Mouse (Mus musculus) fibroblast of lung, adult 2 months (primary cell): Measurements from ENCODE around the gene Hypk.
A peak's percentile ranks its signal among the peaks of the same experiment; 100 is the strongest.

Experiments used
- DNase-seq: peaks from one replicate; pipeline ENCODE4 v3.0.0-alpha.2; 2011; ENCODE audit warnings: low read depth

Gene Hypk

DNA sequence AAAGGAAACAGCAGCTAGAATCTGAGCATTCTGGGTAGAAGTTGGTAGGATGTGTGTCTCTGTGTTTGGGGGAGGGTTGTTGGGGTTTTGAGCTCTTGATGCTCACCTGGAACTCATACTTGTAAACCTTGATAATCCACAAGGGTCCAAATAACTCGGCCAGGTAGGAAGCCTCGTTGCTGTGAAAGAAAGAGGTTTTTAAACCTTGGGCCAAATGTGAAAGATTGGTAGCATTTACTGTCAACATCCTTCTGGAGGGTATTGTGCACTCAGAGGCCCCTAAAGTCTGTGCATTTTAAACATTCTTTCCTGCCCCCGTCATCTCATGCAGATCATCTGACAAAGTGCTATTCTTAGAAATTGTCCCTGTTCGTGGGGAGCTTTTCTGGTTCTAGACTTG is at the start of gene Hypk:
Gene Hypk, plus strand, starts transcription at position 301 of the 400 bp plus-strand sequence.
- no peak for DNase-seq

DNA sequence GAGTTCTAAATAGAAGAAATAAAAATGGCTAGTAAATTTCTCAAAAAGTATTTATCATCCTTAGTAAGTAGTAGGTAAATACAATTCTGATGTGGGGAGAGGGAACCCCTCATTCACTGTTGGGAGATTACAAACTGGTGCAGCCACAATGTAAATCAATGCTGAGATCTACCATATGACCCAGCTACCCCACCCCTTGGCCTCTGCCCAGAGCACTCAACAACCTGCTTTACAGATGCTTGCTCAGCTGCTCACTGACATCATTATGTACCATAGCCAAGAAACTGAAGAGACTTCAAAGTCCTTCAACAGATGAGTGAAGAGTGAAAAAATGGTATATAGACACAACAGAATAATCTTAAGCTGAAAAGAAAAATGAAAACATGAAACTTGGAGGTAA is 49.8 kb upstream of the Hypk start:
- DNase-seq: no peak

DNA sequence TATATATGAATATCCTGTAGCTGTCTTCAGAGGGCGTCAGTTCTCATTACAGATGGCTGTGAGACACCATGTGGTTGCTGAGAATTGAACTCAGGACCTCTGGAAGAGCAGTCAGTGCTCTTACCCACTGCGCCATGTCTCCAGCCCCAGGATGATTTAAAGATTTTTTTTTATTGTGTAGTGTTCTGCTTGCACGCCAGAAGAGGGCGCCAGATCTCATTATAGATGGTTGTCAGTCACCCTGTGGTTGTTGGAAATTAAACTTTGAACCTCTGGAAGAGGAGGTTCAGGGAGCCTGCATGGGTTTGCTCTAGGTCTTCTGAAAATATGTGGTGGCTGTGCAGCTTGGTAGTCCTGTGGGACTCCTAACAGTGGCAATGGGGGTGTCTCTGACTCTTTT is 44.9 kb upstream of the Hypk start:
- DNase-seq: no peak

DNA sequence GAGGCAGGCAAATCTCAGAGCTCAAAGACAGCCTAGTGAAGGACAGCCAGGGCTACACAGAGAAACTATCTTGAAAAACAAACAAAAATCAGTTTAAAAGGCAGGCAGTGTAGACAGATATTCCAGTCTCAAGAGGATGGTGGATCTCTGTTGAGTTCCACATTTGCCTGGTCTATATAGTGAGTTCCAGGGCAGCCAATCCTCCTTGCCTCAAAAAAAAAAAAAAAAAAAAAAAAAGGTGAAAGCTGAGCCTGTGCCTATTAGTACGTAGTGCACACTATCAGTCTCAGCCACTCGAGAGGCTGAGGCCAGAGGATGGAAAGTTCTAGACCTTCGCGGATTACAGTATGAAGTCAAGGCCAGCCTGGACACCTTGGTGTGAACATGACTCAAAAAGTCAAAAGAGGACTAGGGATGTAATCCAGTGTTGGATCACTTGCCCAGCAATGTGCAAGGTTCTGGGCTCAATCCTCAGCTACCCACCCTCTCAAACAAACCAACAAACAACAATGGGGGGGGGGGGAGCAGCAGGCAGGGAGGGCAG is 40.2 kb upstream of the Hypk start:
- DNase-seq: no peak

DNA sequence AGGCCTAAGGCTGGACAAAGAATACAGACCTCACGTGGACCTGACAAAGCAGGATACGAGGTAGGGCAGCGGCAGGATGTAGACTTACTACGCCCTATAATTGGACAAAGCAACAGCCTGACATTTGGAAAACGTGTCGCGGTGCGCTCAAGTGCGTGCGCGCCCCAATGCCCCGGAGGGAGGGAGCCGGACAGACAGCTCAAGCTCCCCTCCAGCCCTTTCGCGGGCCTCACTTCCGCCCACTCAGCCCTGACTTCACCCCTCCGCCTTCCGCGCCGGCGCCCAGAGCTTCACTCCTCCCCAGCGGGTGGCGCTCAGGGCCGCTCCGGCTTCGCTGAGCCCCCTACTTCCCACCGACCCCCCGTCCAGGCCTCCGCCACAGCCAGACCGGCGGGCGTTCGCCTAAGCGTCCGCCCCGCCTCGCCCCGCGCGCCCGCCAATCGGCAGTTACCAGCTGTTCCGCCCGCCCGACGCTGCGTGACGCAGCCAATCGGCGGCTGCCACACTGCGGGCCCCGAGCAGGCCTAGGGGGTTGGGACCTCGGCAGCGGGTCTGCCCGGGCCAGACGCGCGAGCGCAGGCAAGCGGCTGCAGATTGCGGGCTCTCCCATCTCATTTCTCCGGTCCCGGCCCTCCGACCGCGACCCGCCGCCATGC is 39.6 kb upstream of the Hypk start, which contains the start of the genes Pdia3 and Catsper2:
Gene Pdia3, plus strand, starts transcription at position 389 of the 656 bp plus-strand sequence.
Gene Catsper2, minus strand, starts transcription at position 406 of the 656 bp plus-strand sequence.
- DNase-seq: peak; percentile 84

DNA sequence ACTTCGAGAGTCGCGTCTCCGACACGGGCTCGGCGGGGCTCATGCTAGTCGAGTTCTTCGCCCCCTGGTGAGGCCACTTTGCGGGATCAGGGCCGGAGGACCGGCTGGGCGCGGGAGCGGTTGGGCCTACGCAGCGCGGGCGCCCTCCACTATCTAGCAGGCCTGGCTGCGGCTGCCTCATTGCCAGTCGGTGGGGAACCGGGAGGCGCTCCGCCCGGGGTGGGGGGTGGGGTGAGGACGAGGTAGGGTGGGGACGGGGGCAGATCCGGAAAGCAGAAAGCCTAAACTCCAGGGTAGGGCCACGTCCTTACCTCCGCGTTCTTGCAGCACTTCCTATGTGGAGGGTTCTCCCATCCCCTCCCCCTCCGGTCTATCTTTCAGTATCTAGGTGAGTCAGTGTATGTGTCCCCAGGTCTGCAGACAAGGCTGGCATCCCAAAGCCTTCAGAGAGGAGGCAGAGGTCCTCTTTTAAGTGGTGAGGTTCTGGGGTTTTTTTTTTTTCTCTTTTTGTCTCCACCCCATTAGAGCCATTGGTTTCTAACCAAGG is 38.9 kb upstream of the Hypk start:
- no peak for DNase-seq

DNA sequence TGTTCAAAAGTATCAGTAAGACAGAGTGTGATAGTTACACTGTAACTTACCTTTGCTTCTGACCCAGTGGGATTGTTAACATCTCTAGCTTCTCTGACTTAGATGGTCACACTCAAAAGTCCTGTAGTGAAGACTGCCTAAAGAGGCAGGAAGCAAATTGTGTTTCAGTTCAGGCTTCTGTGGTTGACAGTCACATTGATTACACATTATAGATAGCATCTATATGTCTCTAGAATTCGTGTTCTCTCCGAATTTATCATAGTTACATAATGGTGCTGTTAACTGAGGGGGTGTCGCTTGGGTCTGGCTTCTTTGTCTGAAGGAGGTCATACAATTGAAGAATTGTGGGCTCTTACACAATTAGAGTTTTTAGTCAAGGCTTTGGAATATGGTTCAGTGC is 38.0 kb upstream of the Hypk start:
- no peak for DNase-seq

DNA sequence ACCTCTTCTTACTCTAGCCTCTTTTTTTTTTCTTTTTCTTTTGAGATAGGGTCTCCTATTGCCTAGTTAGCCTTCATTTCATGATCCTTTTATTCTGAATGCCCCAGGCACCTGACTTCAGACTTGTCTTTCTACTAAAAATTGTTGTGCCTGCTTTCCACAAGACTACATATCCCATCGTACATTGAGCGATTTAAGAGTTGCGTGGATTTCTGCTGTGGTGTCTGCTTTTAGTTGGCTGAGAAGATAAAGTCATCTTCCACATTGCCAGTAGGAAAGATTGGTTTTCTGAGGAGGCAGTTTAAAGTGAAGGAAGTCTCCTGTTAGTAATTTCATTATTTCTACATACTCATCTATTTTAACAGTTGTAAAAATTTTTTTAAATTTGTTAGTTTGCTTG is 37.5 kb upstream of the Hypk start:
- no peak for DNase-seq

DNA sequence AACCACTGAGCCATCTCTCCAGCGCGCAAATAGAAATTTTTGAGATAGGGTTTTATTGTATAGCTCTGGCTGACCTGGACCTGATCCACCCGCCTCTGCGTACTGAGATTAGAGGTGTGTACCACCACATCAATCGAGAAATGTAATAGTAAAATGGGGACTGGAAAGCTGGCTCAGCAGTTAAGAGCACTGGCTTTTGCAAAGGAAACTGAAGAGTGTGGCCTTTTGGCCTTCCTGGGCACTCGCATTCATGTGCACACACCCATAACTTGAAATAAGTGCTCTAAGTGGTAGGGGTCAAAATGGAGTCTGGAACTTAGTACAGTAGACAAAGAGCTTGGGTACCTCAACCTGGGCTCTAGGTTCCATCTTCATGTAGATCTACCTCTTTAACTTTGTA is 36.7 kb upstream of the Hypk start:
- DNase-seq: no peak

DNA sequence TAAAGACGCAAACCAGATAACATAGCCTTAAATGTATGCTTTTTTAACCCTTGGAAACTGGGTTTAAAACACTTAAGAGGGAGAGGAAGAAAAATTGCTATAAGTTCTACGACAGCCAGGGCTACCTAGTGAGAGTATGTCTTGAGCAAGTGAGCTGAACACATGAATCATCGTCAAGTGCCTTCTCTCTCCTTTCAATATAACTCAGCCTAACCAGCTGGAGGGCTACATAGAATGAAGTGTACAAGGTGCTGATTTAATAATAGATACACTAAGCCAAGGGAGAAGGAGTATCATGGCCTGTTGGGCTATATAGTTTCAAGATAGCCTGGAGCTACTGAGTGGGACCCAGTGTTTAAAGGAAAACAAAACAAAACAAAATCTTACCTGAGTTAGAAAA is 34.6 kb upstream of the Hypk start:
- no peak for DNase-seq

DNA sequence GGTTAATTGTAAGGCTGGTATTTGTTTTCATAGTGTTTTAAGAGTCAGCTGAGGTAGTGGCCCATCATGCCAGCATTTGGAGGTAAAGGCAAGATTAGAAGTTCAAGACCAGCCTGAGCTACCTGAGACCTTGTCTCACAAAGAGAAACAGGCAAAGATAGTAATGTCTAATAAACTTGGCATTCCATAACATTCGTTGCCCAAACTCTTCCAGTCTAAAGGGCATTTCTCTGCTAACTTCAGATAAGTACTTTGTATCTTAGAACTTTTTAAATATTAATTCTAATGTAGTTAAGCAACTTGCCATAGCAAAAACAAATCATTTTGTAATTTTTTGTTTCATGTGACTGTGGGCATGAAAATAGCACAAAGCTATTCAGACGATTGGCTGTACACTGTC is 29.9 kb upstream of the Hypk start:
- no peak for DNase-seq

DNA sequence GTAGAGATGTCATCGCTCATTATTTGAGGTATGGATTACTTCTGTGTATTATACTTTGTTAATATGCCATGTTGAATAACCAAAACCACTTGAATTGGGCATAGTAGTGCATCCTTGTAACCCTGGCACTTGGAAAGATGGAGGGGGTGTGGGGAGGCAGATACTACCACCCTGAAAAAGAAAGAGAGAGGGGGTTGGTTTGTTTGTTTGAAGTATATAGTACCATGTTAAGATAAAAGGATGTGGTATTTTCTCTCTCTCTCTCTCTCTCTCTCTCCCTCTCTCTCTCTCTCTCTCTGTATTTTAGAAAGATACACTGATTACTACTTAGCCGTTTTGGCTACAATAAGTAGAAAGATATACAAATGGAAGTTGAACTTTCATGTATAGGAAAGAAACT is 27.2 kb upstream of the Hypk start:
- DNase-seq: no peak

DNA sequence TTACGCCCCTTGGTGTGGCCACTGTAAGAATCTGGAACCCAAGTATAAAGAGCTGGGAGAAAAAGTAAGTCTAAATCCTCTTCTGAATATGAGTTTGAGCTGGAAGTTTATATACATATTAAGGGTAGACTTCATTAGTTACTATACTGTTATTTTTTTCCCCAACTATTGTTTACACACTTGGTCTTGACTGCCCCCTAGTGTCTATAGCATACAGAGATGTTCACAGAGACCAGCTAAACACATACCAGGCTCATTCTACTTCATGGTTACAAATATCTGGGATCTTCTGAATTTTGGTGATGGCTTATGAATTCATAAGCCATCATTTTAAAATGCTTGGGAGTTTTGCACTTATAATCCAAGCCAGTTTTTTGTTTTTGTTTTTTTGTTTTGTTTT is 18.2 kb upstream of the Hypk start:
- DNase-seq: no peak

DNA sequence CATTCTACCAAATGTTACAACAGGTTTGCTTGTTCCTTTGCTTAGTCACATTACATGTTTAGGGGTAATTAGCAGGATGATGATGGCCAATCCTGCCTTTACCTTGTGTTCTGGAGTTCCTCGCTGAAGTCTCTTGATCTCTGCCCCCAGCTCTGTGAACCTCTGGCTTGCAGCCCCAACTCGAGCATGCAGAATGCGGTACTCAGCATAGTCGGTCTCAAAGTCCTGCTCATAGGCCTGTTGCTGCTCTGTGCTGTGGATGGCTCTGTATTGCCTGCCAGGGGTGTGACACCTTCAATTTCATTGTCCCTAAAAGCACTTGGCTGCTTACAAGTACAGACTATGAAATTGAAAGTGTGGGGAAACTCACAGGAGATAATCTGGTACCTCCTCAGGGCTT is 13.3 kb upstream of the Hypk start:
- DNase-seq: no peak

DNA sequence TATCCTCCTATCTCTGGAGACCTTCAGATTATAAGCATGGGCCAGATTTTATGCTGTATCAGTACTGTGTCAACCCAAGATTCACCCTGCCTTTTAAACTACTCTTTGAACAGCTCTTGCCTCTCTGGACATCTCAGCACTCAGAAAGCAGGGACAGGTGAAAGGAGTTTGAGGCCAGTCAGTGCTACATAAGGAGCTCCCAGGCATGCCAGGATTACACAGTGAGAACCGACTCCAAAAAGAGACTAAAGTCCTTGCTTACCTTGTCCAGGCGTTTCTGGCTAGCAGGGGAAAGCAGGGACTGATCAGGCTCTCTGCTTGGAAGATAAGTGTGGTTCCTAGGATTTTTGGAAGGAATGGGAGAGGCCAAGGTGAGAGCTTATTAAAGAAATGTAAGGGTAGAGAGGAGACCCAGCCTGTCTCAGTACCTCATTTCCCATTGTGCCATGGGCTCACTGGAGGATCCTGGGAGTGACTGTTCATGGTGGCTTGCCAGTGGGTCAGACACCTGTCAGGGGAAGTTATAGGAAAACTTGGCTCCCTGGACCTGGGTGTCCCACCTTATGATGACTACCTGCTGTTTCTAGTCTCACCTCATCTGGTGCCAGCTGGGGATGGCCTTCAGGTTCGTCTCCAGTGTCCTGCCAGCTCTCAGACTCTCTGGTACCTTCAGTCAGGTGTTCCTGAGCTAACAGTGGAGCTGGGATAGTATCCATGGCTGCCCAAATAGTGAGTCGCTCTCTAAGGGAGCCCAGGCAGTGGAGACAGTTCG is 12.1 kb upstream of the Hypk start:
- no peak for DNase-seq

DNA sequence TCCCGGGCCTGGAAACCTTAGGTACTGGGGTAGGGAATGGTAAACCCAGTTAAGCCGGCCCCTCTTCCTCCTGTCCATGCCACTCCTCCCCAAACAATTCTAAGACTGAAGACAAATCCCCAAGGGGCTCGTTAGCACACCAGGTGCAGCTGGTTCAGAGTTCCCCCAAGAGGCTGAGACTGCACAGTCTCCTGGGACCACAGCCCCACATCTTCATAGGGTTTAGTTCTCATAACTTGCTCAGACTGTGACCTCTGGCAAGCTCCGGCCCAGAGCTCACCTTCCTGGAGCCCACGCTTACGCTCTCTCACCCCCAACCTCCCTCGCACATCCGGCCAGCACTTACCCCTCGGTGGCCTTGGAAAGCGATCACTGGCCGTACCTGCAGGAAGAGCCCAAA is 11.3 kb upstream of the Hypk start:
- no peak for DNase-seq

DNA sequence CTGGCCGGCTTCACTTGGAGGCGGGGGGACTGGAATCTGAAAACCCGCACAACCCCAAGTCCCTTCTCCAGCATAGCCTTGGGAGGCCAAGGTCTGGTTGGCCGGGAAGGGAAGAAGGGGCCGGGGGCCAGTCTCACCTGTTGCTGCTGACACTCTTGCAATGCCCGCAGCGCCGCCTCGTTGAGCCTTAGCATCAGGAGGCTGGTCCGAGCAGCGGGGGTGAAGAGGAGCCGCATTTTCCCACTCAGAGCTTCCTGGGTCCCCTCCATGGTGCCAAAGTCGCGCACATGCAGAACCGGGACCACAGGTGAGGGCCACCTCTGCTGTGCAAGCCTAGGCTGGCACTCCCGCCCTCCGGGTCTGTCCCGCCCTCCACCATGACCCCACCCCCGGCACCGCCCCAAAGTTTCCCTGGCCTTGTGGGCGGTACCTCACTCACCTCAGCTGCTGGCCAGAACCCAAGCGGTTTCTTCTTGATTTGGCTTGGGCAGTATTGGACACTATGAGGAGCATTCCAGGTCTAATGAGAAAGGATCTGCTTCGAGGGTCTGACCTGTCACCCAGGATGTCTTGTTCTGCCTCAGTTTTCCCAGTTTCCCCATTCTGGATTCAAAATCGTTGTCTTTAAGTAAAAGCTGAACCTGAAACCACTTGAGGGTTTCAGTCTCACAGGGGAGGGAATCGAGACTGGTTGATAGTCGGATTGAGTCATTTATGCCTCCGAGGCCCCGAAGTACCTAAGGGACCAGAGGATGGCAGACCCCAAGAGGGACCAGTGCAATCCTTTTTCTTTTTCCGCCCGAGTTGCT is 10.6 kb upstream of the Hypk start:
- DNase-seq: no peak

DNA sequence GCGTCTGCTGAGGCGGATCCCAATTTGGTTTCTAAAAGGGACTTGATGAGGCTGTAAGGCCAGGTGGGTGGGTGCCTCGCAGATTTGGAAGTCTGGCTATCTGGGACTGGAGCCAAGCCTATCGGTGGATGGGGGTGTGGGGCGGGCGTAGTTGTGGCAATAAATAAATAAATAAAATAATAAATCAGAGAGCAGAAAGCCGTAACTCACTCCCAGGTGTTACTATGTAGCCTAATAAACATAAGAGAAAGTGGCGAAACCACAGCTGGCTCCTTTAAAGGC is 10.1 kb upstream of the Hypk start:
- DNase-seq: no peak

DNA sequence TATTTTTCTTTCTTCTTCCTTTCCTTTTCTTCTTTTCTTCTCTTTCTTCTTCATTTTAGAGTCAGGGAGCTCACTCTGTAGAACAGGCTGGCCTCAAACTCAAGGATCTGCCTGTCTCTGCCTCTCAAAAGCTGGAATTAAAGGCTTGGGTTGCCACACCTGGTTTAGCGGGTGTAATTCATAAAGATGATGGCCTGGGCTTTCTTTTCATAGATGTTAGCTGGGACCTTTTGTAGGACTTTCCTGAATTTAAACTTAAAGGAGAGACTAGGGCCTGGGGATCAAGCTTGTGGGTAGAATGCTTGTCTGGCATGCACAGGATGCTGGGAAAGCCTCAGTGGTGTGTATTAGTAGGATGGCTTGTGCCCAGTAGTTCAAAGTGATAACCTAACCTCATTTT is 8.9 kb upstream of the Hypk start, which contains the start of gene Ell3:
Gene Ell3, minus strand, starts transcription at position 101 of the 400 bp plus-strand sequence.
- no peak for DNase-seq

DNA sequence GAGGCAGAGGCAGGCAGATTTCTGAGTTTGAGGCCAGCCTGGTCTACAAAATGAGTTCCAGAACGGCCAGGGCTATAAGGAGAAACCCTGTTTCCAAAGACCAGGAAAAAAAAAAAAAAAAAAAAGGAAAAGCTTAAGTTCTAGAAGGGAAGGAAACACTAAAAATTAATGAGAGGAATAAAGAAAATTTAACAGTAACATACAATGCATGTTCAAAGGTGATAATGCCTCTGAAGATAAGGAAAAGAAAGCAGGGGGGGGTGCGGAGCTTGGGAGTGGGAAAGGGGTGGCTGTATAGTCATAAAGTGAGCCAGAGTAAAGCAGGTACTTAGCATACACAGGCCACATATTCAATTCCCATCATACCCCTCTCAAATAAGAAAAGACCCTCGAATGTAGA is 8.0 kb upstream of the Hypk start:
- no peak for DNase-seq

DNA sequence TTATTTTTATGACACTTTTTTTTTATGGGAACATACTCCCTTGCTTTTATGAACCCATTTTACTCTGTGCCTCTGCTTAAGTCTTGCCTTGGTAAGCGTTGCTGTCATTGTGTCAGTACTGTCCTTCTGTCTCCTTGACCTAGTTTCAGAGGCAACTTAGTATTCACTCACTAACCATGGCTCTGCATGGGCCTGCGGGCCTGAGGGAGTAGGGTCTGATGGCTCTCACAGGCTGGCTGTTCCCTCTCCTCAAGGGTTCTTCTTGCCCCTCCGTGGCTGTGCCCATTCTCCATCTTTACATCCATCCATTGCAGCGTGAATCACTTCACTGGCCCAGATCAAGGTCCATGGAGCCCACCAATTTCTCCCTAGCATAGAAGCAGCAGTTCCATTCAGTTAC is 6.6 kb upstream of the Hypk start:
- DNase-seq: no peak

DNA sequence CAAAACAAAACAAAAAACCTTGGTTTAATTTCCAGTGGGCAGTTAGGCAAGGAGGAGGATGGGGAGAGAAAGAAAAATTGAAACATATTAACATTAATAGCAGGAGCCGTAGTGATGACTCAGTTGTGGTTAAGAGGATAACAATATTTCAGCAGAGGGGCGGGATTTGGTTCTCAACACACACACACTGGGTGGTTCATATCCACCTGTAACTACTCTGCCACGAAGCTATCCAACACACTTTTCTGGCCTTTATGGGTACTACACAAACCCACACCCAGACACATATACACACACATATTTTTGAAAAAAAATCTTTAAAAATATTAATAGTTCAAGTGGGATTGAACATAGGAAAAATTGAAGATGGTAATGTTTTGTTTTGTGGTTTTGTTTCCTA is 6.1 kb upstream of the Hypk start:
- DNase-seq: no peak

DNA sequence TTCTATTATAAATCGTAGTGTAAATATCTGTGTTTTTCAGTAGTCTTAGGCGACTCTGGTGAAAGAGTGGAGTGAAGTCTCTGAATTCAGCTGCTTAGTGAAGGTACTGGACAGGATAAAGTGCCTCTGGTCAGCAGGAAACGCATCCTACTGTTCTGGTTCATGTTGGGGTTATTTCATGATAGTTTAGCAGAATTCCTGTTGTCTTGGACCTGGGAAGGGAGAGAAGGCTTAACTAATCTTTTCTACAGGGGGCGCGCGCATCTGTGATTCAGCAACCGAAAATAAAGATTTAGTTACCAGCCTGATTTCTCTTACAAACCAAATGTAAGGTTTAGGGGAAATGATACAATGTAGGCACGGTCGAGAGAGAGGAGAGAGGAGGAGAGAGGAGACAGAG is 5.0 kb upstream of the Hypk start:
- peak; percentile 43 for DNase-seq
